Comparison of ENCODE assay signal across 22 mouse cellular contexts in the genomic region with DNA sequence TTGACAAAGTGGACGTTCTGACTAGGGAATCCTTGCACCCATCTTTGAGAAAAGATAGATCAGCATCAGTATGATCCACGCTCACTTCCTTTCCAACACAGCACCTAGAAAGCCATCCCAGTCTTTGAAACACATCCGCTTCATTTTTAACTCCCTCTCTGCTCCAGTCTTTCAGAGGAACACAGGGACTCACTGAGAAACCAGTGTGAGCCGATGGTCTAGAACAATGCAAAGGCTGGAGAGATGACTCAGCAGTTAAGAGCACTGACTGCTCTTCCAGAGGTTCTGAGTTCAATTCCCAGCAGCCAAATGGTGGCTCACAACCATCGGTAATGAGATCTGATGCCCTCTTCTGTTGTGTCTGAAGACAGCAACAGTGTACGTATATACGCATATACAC. TPM values are rescaled to one million over a fixed set of nuclear protein-coding genes. Genes with fewer than 3 reads are reported as not detected.
DNase-seq lines count a peak whose midpoint lies in the region; ATAC-seq and TF ChIP-seq lines count a peak whose summit lies in the region.
"Had no signal": no experiment of that assay in that cellular context is flagged by ENCODE, and none has a peak within 500 bp of the region (broad histone marks: within the 10 kb centered on the region; RNA-seq: fewer than 3 reads in every experiment).

No protein-coding gene starts in this region.

- peaks cover 7% of the 10 kb centered on the region; the same call in 1 of the 2 replicates for H3K27me3 ChIP-seq in midbrain, embryonic 11.5 days (ENCODE audit: control insufficient read depth, insufficient read depth, low read length)
- no peaks in the 10 kb centered on the region for H3K27me3 ChIP-seq in midbrain, postnatal 0 days (ENCODE audit: insufficient read depth, low read length)
- no peaks in the 10 kb centered on the region for H3K27me3 ChIP-seq in ES-Bruce4 (ENCODE audit: control insufficient read depth, insufficient read depth, low read length, poor library complexity, severe bottlenecking)
- no peaks in the 10 kb centered on the region for H3K27me3 ChIP-seq in stomach, embryonic 15.5 days (replicated peaks)

- no peak overlapping the region for H3K4me3 ChIP-seq in midbrain, embryonic 11.5 days (ENCODE audit: low read depth, low read length)
- no peak overlapping the region for H3K4me3 ChIP-seq in midbrain, postnatal 0 days (ENCODE audit: low read depth, low read length)
- 0 out of 2 replicates have a peak overlapping the region, but pooled peaks have one; percentile 11 for H3K4me3 ChIP-seq in ES-Bruce4 (ENCODE audit: low read depth, low read length)
- H3K4me3 ChIP-seq in stomach, embryonic 15.5 days (replicated peaks): no peak overlapping the region
- H3K4me3 ChIP-seq: embryonic facial prominence, embryonic 10.5 days; gastrocnemius, adult 2 months; heart, embryonic 15.5 days had no signal

- H3K36me3 ChIP-seq in midbrain, embryonic 11.5 days (ENCODE audit: control insufficient read depth, insufficient read depth, low read length): no peaks in the 10 kb centered on the region
- H3K36me3 ChIP-seq in midbrain, postnatal 0 days (ENCODE audit: insufficient read depth, low read length): no peaks in the 10 kb centered on the region
- no peaks in the 10 kb centered on the region for H3K36me3 ChIP-seq in ES-Bruce4 (ENCODE audit: control insufficient read depth, insufficient read depth, low read length, poor library complexity, severe bottlenecking)
- H3K36me3 ChIP-seq in stomach, embryonic 15.5 days: no peaks in the 10 kb centered on the region
- H3K36me3 ChIP-seq: embryonic facial prominence, embryonic 10.5 days; heart, embryonic 15.5 days; hindbrain, embryonic 13.5 days had no signal

- TF ChIP-seq CTCF in midbrain, postnatal 0 days (IDR thresholded peaks at IDR 0.05): no peak
- no peak for TF ChIP-seq CTCF in ES-Bruce4 (IDR thresholded peaks at IDR 0.05; ENCODE audit: low read depth, low read length)

- DNase-seq in midbrain, embryonic 11.5 days (ENCODE audit: low spot score, missing footprints): peak; percentile 64
- DNase-seq in midbrain, postnatal 0 days (ENCODE audit: low spot score): no peak
- no peak for DNase-seq in gastrocnemius, postnatal 4 days (ENCODE audit: low spot score in 2 of 2)
- no peak for DNase-seq in adrenal gland, postnatal 36 days
- DNase-seq: adrenal gland, adult 2 months; adrenal gland, postnatal 25 days; cerebellum, adult 2 months; cerebellum, postnatal 10 days; gastrocnemius, adult 2 months; gastrocnemius, postnatal 25 days; heart, adult 18-20 months; heart, postnatal 14 days had no signal

- H3K9me3 ChIP-seq in midbrain, embryonic 11.5 days (ENCODE audit: control insufficient read depth, low read length): no peaks in the 10 kb centered on the region
- no peaks in the 10 kb centered on the region for H3K9me3 ChIP-seq in midbrain, postnatal 0 days (ENCODE audit: low read length)
- no peaks in the 10 kb centered on the region for H3K9me3 ChIP-seq in ES-Bruce4 (replicated peaks; ENCODE audit: control insufficient read depth, insufficient read depth, low read length, poor library complexity, severe bottlenecking)
- H3K9me3 ChIP-seq in stomach, embryonic 15.5 days: no peaks in the 10 kb centered on the region
- H3K9me3 ChIP-seq: embryonic facial prominence, embryonic 10.5 days; heart, embryonic 15.5 days; hindbrain, embryonic 13.5 days had no signal

- no peak for TF ChIP-seq EP300 in ES-Bruce4 (IDR thresholded peaks at IDR 0.05; ENCODE audit: insufficient read depth, low read depth, low read length)

- H3K4me1 ChIP-seq in midbrain, embryonic 11.5 days (ENCODE audit: control insufficient read depth, insufficient read depth, low read length): no peaks in the 10 kb centered on the region
- H3K4me1 ChIP-seq in midbrain, postnatal 0 days (ENCODE audit: insufficient read depth, low read length): no peaks in the 10 kb centered on the region
- peaks cover 2% of the 10 kb centered on the region for H3K4me1 ChIP-seq in ES-Bruce4 (ENCODE audit: control insufficient read depth, insufficient read depth, low read length)
- 0 out of 2 replicates have a peak, but pooled peaks cover 8% of the 10 kb centered on the region for H3K4me1 ChIP-seq in stomach, embryonic 15.5 days

- H3K4me2 ChIP-seq in midbrain, embryonic 11.5 days: no peak overlapping the region
- no peak overlapping the region for H3K4me2 ChIP-seq in midbrain, postnatal 0 days (ENCODE audit: low read depth, low read length, poor library complexity, severe bottlenecking)
- no peak overlapping the region for H3K4me2 ChIP-seq in stomach, embryonic 15.5 days
- H3K4me2 ChIP-seq: heart, embryonic 11.5 days; heart, embryonic 15.5 days had no signal

- no peak overlapping the region for H3K27ac ChIP-seq in midbrain, embryonic 11.5 days (ENCODE audit: low read depth, low read length)
- H3K27ac ChIP-seq in midbrain, postnatal 0 days (ENCODE audit: low read depth, low read length): no peak overlapping the region
- H3K27ac ChIP-seq in ES-Bruce4 (ENCODE audit: insufficient read depth, low read length): peak overlapping the region; percentile 90
- peak overlapping the region; percentile 82 for H3K27ac ChIP-seq in stomach, embryonic 15.5 days
- H3K27ac ChIP-seq: embryonic facial prominence, embryonic 10.5 days; gastrocnemius, adult 2 months; heart, embryonic 15.5 days; hindbrain, embryonic 13.5 days; hindbrain, postnatal 0 days had no signal

- ATAC-seq in midbrain, embryonic 11.5 days (ENCODE audit: low FRiP score): no peak
- ATAC-seq in midbrain, postnatal 0 days (ENCODE audit: low FRiP score): no peak
- ATAC-seq in stomach, embryonic 15.5 days (ENCODE audit: insufficient read depth, low FRiP score, low read depth): no peak
- ATAC-seq: forebrain, embryonic 14.5 days; hindbrain, postnatal 0 days; Patski had no signal

- no peak overlapping the region for H3K9ac ChIP-seq in midbrain, embryonic 11.5 days (ENCODE audit: low read length)
- no peak overlapping the region for H3K9ac ChIP-seq in midbrain, postnatal 0 days (replicated peaks; ENCODE audit: low read length, poor library complexity, severe bottlenecking)
- peak overlapping the region; percentile 83; the same call in 1 of the 2 replicates for H3K9ac ChIP-seq in ES-Bruce4 (ENCODE audit: low read depth, poor library complexity, severe bottlenecking)
- H3K9ac ChIP-seq in stomach, embryonic 15.5 days: no peak overlapping the region
- H3K9ac ChIP-seq: heart, embryonic 15.5 days; hindbrain, embryonic 13.5 days had no signal

- no peak for TF ChIP-seq POLR2A in ES-Bruce4 (IDR thresholded peaks at IDR 0.05; ENCODE audit: insufficient read depth, low read length)

- 87% methylated on average over 7 of the region's 7 CpGs for WGBS in midbrain, embryonic 11.5 days
- 82% methylated on average over 7 of the region's 7 CpGs for WGBS in midbrain, postnatal 0 days
- WGBS in stomach, embryonic 15.5 days: 81% methylated on average over 7 of the region's 7 CpGs

RNA-seq across cellular contexts. Expression of a gene that starts 19.0 kb away (rescaled TPM):
- polyA plus RNA-seq in midbrain, embryonic 11.5 days (2014; fragmentation: Nextera tagmentation; extraction: Ambion mirVana): 78.9 and 81.1 TPM in 2 replicates
- 95.4 and 142 TPM in 2 replicates for total RNA-seq in midbrain, postnatal 0 days (2014; rRNA removed)
- 148 and 152 TPM in 2 replicates for polyA plus RNA-seq in midbrain, postnatal 0 days (2015; fragmentation: Nextera tagmentation; extraction: Ambion mirVana)
- 125 and 130 TPM in 2 replicates for polyA plus RNA-seq in ES-Bruce4 (2011; ENCODE audit: insufficient read depth, insufficient read length, low read depth, missing spikeins)
- polyA plus RNA-seq in stomach, embryonic 15.5 days (2015; fragmentation: Nextera tagmentation; extraction: Ambion mirVana): 745 and 1,161 TPM in 2 replicates
- 10 to 100 TPM; 30.0 to 34.3 TPM for total RNA-seq in gastrocnemius, postnatal 4 days (2021)
- total RNA-seq in adrenal gland, postnatal 36 days (2021): 100 to 1,000 TPM in 1 of 2 experiments, 10 to 100 TPM in 1; 92.1 to 145 TPM

RNA-seq across cellular contexts. Expression of a gene that starts 29.6 kb away (rescaled TPM):
- 1.4 and 1.8 TPM in 2 replicates for polyA plus RNA-seq in midbrain, embryonic 11.5 days (2014; fragmentation: Nextera tagmentation; extraction: Ambion mirVana)
- 0.16 and 0.66 TPM in 2 replicates for total RNA-seq in midbrain, postnatal 0 days (2014; rRNA removed)
- 1.1 TPM in 2 replicates for polyA plus RNA-seq in midbrain, postnatal 0 days (2015; fragmentation: Nextera tagmentation; extraction: Ambion mirVana)
- polyA plus RNA-seq in ES-Bruce4 (2011; ENCODE audit: insufficient read depth, insufficient read length, low read depth, missing spikeins): 1.2 TPM in 2 replicates
- polyA plus RNA-seq in stomach, embryonic 15.5 days (2015; fragmentation: Nextera tagmentation; extraction: Ambion mirVana): 1.2 and 1.3 TPM in 2 replicates
- total RNA-seq in gastrocnemius, postnatal 4 days (2021): 1 to 10 TPM; 1.3 to 1.9 TPM
- total RNA-seq in adrenal gland, postnatal 36 days (2021): 1 to 10 TPM; 1.7 to 2.6 TPM
- total RNA-seq: hematopoietic stem cell, adult 5-6 weeks had no signal

Comparison
In these comparisons a context has a peak if more than half of its experiments do, and no peak if none do; other contexts are left out.
1. H3K27ac ChIP-seq: peak in ES-Bruce4 (single experiment) and stomach, embryonic 15.5 days (single experiment); none in midbrain, embryonic 11.5 days (single experiment) and midbrain, postnatal 0 days (single experiment).